Mouse (Mus musculus) bone marrow macrophage, adult 2 months (primary cell): ENCODE results near the gene Nlrp9c.
"Not testable (repeated sequence)": the region's sequence is repeated elsewhere in the genome, so short reads cannot be mapped to it uniquely, and the experiment has no call there.

ENCODE experiments used
- CTCF ChIP-seq: IDR thresholded peaks from 2 replicates; pipeline ENCODE4 v1.5.1; 2012; ENCODE audit warnings: low read depth, mild to moderate bottlenecking, low read length, moderate library complexity
- POLR2A ChIP-seq: IDR thresholded peaks from 2 replicates; pipeline ENCODE4 v1.6.1; 2012; ENCODE audit warnings: mild to moderate bottlenecking, low read depth, low read length, borderline replicate concordance

- TF ChIP-seq POLR2A, CTCF: not testable (repeated sequence)
These were observed 12.4 kb downstream of the Nlrp9c start for GRCm38 (mm10) chr7:26391137-26391536.
